In the genomic region with DNA sequence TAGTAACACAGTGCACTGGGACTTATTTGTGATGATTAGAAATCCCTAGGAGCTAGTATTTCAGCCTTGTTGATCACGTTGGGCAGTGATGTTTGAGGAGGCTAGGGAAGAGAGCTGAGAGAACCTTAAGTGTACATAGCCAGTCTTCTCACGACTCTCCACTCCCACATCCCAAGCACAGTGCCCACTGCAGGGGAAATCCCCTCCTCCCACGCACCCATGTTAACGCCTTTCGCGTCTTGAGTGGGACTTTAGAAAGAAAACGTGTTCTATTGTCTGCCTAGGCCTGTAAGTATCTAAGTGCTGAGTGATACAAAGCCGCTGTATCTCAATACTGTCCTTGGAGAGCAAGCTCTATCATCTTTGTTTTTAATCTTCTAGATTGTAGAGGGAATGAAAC, we compare ENCODE assay signal across 24 mouse cellular contexts. TPM values are rescaled to one million over a fixed set of nuclear protein-coding genes. Genes with fewer than 3 reads are reported as not detected.
A peak's percentile ranks its signal among the peaks of the same experiment; 100 is the strongest.
DNase-seq lines count a peak whose midpoint lies in the region; ATAC-seq lines count a peak whose summit lies in the region.
"Had no signal": no experiment of that assay in that cellular context is flagged by ENCODE, and none has a peak within 500 bp of the region (broad histone marks: within the 10 kb centered on the region; RNA-seq: fewer than 3 reads in every experiment).

No protein-coding gene starts in this region.

- no peaks in the 10 kb centered on the region for H3K4me1 ChIP-seq in kidney, embryonic 14.5 days (ENCODE audit: control insufficient read depth, insufficient read depth, low read length)
- H3K4me1 ChIP-seq: embryonic facial prominence, embryonic 10.5 days; embryonic facial prominence, embryonic 12.5 days; forebrain, embryonic 13.5 days; forebrain, embryonic 15.5 days had no signal

- peaks cover 61% of the 10 kb centered on the region for H3K36me3 ChIP-seq in kidney, embryonic 14.5 days (ENCODE audit: control insufficient read depth, insufficient read depth, low read length)

- peak; percentile 63 for ATAC-seq in activated CD4-positive, CD25-positive, alpha-beta regulatory T cell, adult 4 months
- peak; percentile 78 for ATAC-seq in inflammation-experienced regulatory T-cells, adult 6 months
- ATAC-seq in kidney, embryonic 14.5 days (ENCODE audit: low FRiP score, low TSS enrichment), result no peak
- ATAC-seq: forebrain, embryonic 13.5 days; forebrain, embryonic 15.5 days; forebrain, postnatal 0 days; Patski had no signal

- no peak overlapping the region for H3K27ac ChIP-seq in kidney, embryonic 14.5 days (ENCODE audit: low read depth, low read length)
- H3K27ac ChIP-seq: embryonic facial prominence, embryonic 10.5 days; embryonic facial prominence, embryonic 12.5 days; forebrain, embryonic 13.5 days; forebrain, embryonic 15.5 days had no signal

- no peak overlapping the region for H3K9ac ChIP-seq in kidney, embryonic 14.5 days (ENCODE audit: low read depth, low read length)
- H3K9ac ChIP-seq: embryonic facial prominence, embryonic 12.5 days; forebrain, embryonic 13.5 days; forebrain, embryonic 15.5 days; forebrain, postnatal 0 days had no signal

- H3K4me3 ChIP-seq in kidney, embryonic 14.5 days (ENCODE audit: low read length), result no peak overlapping the region
- H3K4me3 ChIP-seq: embryonic facial prominence, embryonic 10.5 days; embryonic facial prominence, embryonic 12.5 days; forebrain, embryonic 13.5 days; forebrain, embryonic 15.5 days had no signal

- H3K4me2 ChIP-seq in kidney, embryonic 14.5 days (replicated peaks; ENCODE audit: low read depth, low read length), result no peak overlapping the region
- H3K4me2 ChIP-seq: embryonic facial prominence, embryonic 12.5 days; forebrain, embryonic 13.5 days; forebrain, embryonic 15.5 days had no signal

- peak; percentile 21 for DNase-seq in testis, postnatal 14 days (ENCODE audit: low spot score)
- DNase-seq in testis, postnatal 10 days (ENCODE audit: low spot score), result no peak
- DNase-seq in CD4-positive, CD25-positive, alpha-beta regulatory T cell, adult 2 months (ENCODE audit: low read depth, low spot score), result peak; percentile 43
- DNase-seq in adrenal gland, adult (ENCODE audit: inconsistent age in 2 of 2, low spot score in 1 of 2), result no peak
- no peak for DNase-seq in thymus, postnatal 36 days
- DNase-seq: adrenal gland, adult 8-10 months; adrenal gland, postnatal 14 days; adrenal gland, postnatal 36 days; cerebellum, adult 11-12 months; cerebellum, adult 2 months; cerebellum, adult 9-10 months; cerebellum, postnatal 10 days; cerebellum, postnatal 25 days; forebrain, postnatal 0 days had no signal

- no peaks in the 10 kb centered on the region for H3K9me3 ChIP-seq in kidney, embryonic 14.5 days (ENCODE audit: control insufficient read depth, low read length)
- H3K9me3 ChIP-seq: embryonic facial prominence, embryonic 10.5 days; embryonic facial prominence, embryonic 12.5 days; forebrain, embryonic 13.5 days; forebrain, embryonic 15.5 days; G1E had no signal

- H3K27me3 ChIP-seq in kidney, embryonic 14.5 days (ENCODE audit: control insufficient read depth, insufficient read depth, low read length), result no peaks in the 10 kb centered on the region
- H3K27me3 ChIP-seq: CH12.LX; embryonic facial prominence, embryonic 12.5 days; forebrain, embryonic 13.5 days; forebrain, embryonic 15.5 days; Patski had no signal

- WGBS in kidney, embryonic 14.5 days, result 86% methylated on average over 8 of the region's 8 CpGs

RNA-seq across cellular contexts. Expression of gene Nampt, which starts 27.0 kb away (rescaled TPM):
- 10 to 100 TPM; 30.6 to 41.6 TPM for polyA plus RNA-seq in activated CD4-positive, CD25-positive, alpha-beta regulatory T cell, adult 4 months (2017; shearing (Covaris generic))
- polyA plus RNA-seq in inflammation-experienced regulatory T-cells, adult 6 months (2017; shearing (Covaris generic)), result 10 to 100 TPM; 31.6 to 32.8 (median 32.4) TPM
- 23.6 and 30.9 TPM in 2 replicates for polyA plus RNA-seq in kidney, embryonic 14.5 days (2014; fragmentation: Nextera tagmentation; extraction: Ambion mirVana)

Comparison
In these comparisons a context has a peak if more than half of its experiments do, and no peak if none do; other contexts are left out.
1. DNase-seq: peak in testis, postnatal 14 days (single experiment) and CD4-positive, CD25-positive, alpha-beta regulatory T cell, adult 2 months (single experiment); none in testis, postnatal 10 days (single experiment), adrenal gland, adult (0 of 2) and thymus, postnatal 36 days (0 of 2).